Mouse (Mus musculus): ENCODE measurements around the gene Sntn. TPM values are rescaled to one million over a fixed set of nuclear protein-coding genes. Genes with fewer than 3 reads are reported as not detected.

The Sntn gene
- not detected in 2 replicates for polyA plus RNA-seq (2016; fragmentation: Nextera tagmentation; extraction: Ambion mirVana)

DNA sequence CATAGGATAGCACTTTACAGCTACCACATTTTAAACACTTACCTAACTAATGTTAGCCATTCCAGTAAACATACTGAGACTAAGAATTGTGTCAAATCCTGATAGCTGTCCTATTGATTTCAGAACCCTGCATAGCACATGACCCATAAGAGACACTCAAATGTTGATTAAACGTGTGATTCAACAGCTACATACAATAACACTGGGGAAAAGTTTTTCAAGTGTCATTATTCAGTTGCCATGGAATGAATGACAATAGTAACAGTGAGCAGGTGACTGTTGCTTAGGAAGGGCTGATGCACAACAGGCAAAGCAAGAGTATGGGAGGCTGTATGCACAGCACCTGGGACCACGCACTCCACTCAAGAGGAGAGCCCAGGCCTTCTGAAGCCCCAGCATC is at the start of gene Sntn:
TSS of gene Sntn (plus strand) at position 301 of the 400 bp plus-strand sequence.
- Histone ChIP-seq H3K9me3 (no peaks in the 10 kb centered on the region), H3K36me3 (no peaks in the 10 kb centered on the region), H3K27ac (replicated peaks) (no peak within 1 kb of the TSS), H3K4me2 (replicated peaks) (no peak within 1 kb of the TSS), H3K27me3 (no peaks in the 10 kb centered on the region), H3K9ac (replicated peaks) (no peak within 1 kb of the TSS), H3K4me3 (no peak within 1 kb of the TSS), H3K4me1 (no peaks in the 10 kb centered on the region)
- ATAC-seq (ENCODE audit: low FRiP score, low read depth) = no peak
- 88% methylated on average over 2 of the region's 2 CpGs for WGBS

DNA sequence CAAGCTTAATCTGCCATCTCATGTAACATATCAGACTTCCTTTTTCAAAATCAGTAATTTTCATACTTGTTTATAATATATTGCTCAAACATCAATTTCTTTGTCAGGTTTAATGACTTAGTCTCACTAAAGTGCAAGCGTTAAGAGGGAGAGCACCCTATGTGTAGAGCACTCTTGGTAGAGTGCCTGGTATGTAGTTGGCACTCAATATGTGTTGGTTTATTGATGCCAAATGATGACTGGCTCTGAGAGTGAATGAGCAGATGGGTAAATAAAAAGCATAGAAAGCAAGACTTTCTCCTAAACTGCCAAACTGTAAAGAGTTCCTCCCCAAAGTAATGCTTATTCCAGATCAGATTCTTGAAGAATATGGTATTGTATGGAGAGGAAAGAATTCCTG is 20.8 kb upstream of the Sntn start:
- Histone ChIP-seq H3K27ac (replicated peaks) (no peak overlapping the region), H3K27me3 (no peaks in the 10 kb centered on the region), H3K4me1 (peaks cover 11% of the 10 kb centered on the region; the same call in 1 of the 2 replicates), H3K9me3 (no peaks in the 10 kb centered on the region), H3K4me3 (no peak overlapping the region), H3K36me3 (no peaks in the 10 kb centered on the region), H3K9ac (replicated peaks) (no peak overlapping the region), H3K4me2 (replicated peaks) (no peak overlapping the region)
- no peak for ATAC-seq (ENCODE audit: low FRiP score, low read depth)
- 98% methylated on average over 1 of the region's 1 CpGs for WGBS

DNA sequence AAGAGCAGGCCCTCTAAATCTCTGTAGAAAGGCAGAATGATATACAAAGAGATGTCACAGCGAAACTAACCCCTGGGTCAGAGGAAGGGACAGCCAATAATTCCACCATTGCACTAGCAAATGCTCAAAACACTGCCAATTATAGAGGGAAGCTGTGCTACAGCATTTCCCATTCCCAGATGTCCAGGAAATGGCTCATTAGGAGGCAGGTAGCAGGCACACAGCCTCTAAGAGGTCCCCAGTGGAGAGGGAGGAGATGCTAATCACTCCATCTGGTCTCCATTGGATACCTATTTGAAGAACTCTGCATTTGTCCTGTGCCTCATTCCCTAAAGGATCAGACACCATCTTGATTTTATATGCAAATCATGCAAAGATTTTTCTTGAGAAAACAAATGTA is 19.6 kb upstream of the Sntn start:
- H3K4me2 ChIP-seq (replicated peaks) = no peak overlapping the region
- no peaks in the 10 kb centered on the region for H3K36me3 ChIP-seq
- H3K9ac ChIP-seq (replicated peaks) = no peak overlapping the region
- 0 out of 2 replicates have a peak overlapping the region, but pooled peaks have one; percentile 56 for H3K27ac ChIP-seq (replicated peaks)
- H3K4me1 ChIP-seq = peaks cover 11% of the 10 kb centered on the region; the same call in 1 of the 2 replicates
- WGBS = 74% methylated on average over 1 of the region's 1 CpGs
- H3K9me3 ChIP-seq = no peaks in the 10 kb centered on the region
- no peak overlapping the region for H3K4me3 ChIP-seq
- ATAC-seq (ENCODE audit: low FRiP score, low read depth) = peak; percentile 83
- H3K27me3 ChIP-seq = no peaks in the 10 kb centered on the region

- Histone ChIP-seq H3K9me3 (no peaks in the 10 kb centered on the region), H3K4me3 (no peak overlapping the region), H3K36me3 (no peaks in the 10 kb centered on the region), H3K9ac (replicated peaks) (no peak overlapping the region), H3K27ac (replicated peaks) (no peak overlapping the region; the same call in 1 of the 2 replicates), H3K4me1 (peaks cover 11% of the 10 kb centered on the region; the same call in 1 of the 2 replicates), H3K27me3 (no peaks in the 10 kb centered on the region), H3K4me2 (replicated peaks) (no peak overlapping the region)
- WGBS = 45% methylated on average over 2 of the region's 2 CpGs
- ATAC-seq (ENCODE audit: low FRiP score, low read depth) = peak; percentile 86
Measured at GRCm38 (mm10) chr14:13651541-13652298, 19.0 kb upstream of the Sntn start.

DNA sequence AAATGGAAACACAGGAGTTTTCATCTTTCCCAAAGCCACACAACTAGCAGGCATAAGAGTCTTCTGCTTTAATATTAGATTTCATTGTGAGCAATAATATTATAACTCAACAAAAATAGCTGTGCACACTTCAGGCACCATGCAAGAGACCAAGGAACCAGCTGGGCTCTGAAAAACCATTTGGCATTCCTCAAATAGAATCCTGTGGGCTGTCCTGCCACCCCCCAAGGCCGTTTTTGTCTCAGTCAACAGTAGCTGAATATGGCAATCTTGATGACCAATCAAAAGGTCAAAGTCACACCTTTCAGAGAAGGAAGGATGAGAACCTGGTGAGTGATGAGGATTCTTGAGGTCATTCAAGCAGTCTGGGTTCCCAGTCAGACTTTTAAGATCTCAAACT is 16.0 kb downstream of the Sntn start:
- H3K4me2 ChIP-seq (replicated peaks) = no peak overlapping the region
- no peak for ATAC-seq (ENCODE audit: low FRiP score, low read depth)
- no peaks in the 10 kb centered on the region for H3K27me3 ChIP-seq
- no peaks in the 10 kb centered on the region for H3K4me1 ChIP-seq
- no peaks in the 10 kb centered on the region for H3K9me3 ChIP-seq
- no peak overlapping the region for H3K27ac ChIP-seq (replicated peaks)
- no peak overlapping the region for H3K9ac ChIP-seq (replicated peaks)
- H3K4me3 ChIP-seq = no peak overlapping the region
- H3K36me3 ChIP-seq = no peaks in the 10 kb centered on the region
- WGBS = 80% methylated on average over 1 of the region's 1 CpGs

- Histone ChIP-seq H3K4me3 (no peak overlapping the region), H3K9me3 (no peaks in the 10 kb centered on the region), H3K4me1 (no peaks in the 10 kb centered on the region), H3K27me3 (no peaks in the 10 kb centered on the region), H3K9ac (replicated peaks) (no peak overlapping the region), H3K4me2 (replicated peaks) (no peak overlapping the region), H3K36me3 (no peaks in the 10 kb centered on the region), H3K27ac (replicated peaks) (no peak overlapping the region)
- no peak for ATAC-seq (ENCODE audit: low FRiP score, low read depth)
- WGBS = 70% methylated on average over 2 of the region's 2 CpGs
Measured at GRCm38 (mm10) chr14:13690426-13690825, 19.8 kb downstream of the Sntn start.

DNA sequence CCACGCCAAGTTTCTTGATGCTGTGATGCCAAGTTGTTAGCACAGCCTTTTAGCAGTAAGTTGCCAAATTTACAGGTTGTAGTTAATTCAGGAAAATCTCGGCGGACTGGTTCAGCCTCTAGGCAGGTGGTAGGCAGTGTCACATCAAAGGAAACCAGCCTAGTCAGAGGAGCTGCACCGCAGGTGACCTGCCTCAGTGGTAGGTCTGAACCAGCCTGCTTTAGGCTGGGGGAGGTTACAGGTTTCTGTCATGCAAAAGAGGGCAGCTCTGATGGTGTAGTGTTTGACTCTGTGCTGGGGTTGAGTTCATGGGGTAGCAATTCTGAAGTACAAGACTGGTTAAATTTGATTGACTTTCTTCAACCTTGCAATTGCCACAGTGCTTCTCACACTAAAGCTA is 61.6 kb downstream of the Sntn start:
- H3K27ac ChIP-seq (replicated peaks) = no peak overlapping the region
- no peak overlapping the region for H3K4me2 ChIP-seq (replicated peaks)
- WGBS = 30% methylated on average over 4 of the region's 4 CpGs
- no peaks in the 10 kb centered on the region for H3K36me3 ChIP-seq
- H3K9me3 ChIP-seq = no peaks in the 10 kb centered on the region
- H3K9ac ChIP-seq (replicated peaks) = no peak overlapping the region
- no peaks in the 10 kb centered on the region for H3K4me1 ChIP-seq
- H3K4me3 ChIP-seq = no peak overlapping the region
- ATAC-seq (ENCODE audit: low FRiP score, low read depth) = no peak
- H3K27me3 ChIP-seq = no peaks in the 10 kb centered on the region

Other genes with a start within 250 kb of the Sntn start
- gene Gm281, start 243.6 kb downstream of the Sntn start, polyA plus RNA-seq (2016; fragmentation: Nextera tagmentation; extraction: Ambion mirVana) = not detected in 2 replicates

Measured in midbrain, embryonic 12.5 days (tissue).